Mouse (Mus musculus): ENCODE measurements at regions not wholly inside any gene's neighbourhood (a gene's known extent, or its start where the extent isn't known, plus 50 kb on each side); places are given as distances from the start of the nearest gene placed in this dataset.
A peak's percentile ranks its signal among the peaks of the same experiment; 100 is the strongest.

GRCm38 (mm10) chr10:109140421-109140938 lies 129.7 kb upstream of the Syt1 start:
- no peak for DNase-seq

GRCm38 (mm10) chr10:109136763-109137732 lies 126.3 kb upstream of the Syt1 start:
- DNase-seq = no peak

GRCm38 (mm10) chr10:109134521-109134920 lies 123.7 kb upstream of the Syt1 start:
- DNase-seq = no peak

- DNase-seq = peak; percentile 26
These were observed 121.3 kb upstream of the Syt1 start for GRCm38 (mm10) chr10:109132091-109132573.

GRCm38 (mm10) chr10:109129552-109130110 lies 118.8 kb upstream of the Syt1 start:
- DNase-seq = no peak

GRCm38 (mm10) chr10:109129068-109129467 lies 118.3 kb upstream of the Syt1 start:
- no peak for DNase-seq

GRCm38 (mm10) chr10:109126699-109127098 lies 115.9 kb upstream of the Syt1 start:
- DNase-seq = no peak

- peak; percentile 77 for DNase-seq
These were observed 106.4 kb upstream of the Syt1 start for GRCm38 (mm10) chr10:109117143-109117542.

- DNase-seq = no peak
These were observed 104.3 kb upstream of the Syt1 start for GRCm38 (mm10) chr10:109115013-109115627.

GRCm38 (mm10) chr10:109105781-109106180 lies 95.0 kb upstream of the Syt1 start:
- DNase-seq = peak; percentile 39

GRCm38 (mm10) chr10:109092219-109092618 lies 81.4 kb upstream of the Syt1 start:
- no peak for DNase-seq

- DNase-seq = no peak
These were observed 69.0 kb upstream of the Syt1 start for GRCm38 (mm10) chr10:109079773-109080172.

GRCm38 (mm10) chr10:109074218-109074617 lies 63.4 kb upstream of the Syt1 start:
- no peak for DNase-seq
